Mouse (Mus musculus): ENCODE data around the gene Mon1a.

Mon1a gene

GRCm38 (mm10) chr9:107949184-107949921 lies 61.4 kb downstream of the Mon1a start:
- no peak for DNase-seq (ENCODE audit: low read depth, low spot score)

- DNase-seq (ENCODE audit: low read depth, low spot score), result no peak
These were observed 61.9 kb downstream of the Mon1a start, which contains the start of gene Traip for GRCm38 (mm10) chr9:107949922-107950235. Gene Traip, plus strand, starts transcription at chr9:107950136.

GRCm38 (mm10) chr9:107950460-107951355 lies 62.8 kb downstream of the Mon1a start:
- peak; percentile 97 for DNase-seq (ENCODE audit: low read depth, low spot score)
